Mouse (Mus musculus) lung, postnatal 36 days (tissue): ENCODE measurements around the gene Nwd2.

ENCODE experiments used
- DNase-seq: peaks from one replicate; pipeline ENCODE4 v3.0.0; 2022; ENCODE audit warnings: mixed read lengths

Gene Nwd2

GRCm38 (mm10) chr5:63765886-63766285 lies 117.0 kb downstream of the Nwd2 start:
- DNase-seq, result no peak

GRCm38 (mm10) chr5:63766715-63767114 lies 117.8 kb downstream of the Nwd2 start:
- peak; percentile 56 for DNase-seq

- DNase-seq, result no peak
Observed at GRCm38 (mm10) chr5:63767464-63767863, 118.6 kb downstream of the Nwd2 start.

GRCm38 (mm10) chr5:63768220-63768619 lies 119.3 kb downstream of the Nwd2 start:
- no peak for DNase-seq

GRCm38 (mm10) chr5:63772971-63773370 lies 124.1 kb downstream of the Nwd2 start:
- no peak for DNase-seq

GRCm38 (mm10) chr5:63773603-63774002 lies 124.7 kb downstream of the Nwd2 start:
- DNase-seq, result no peak

GRCm38 (mm10) chr5:63788156-63788826 lies 139.4 kb downstream of the Nwd2 start:
- DNase-seq, result no peak

GRCm38 (mm10) chr5:63811819-63812508 lies 163.1 kb downstream of the Nwd2 start, which contains the start of gene 0610040J01Rik:
0610040J01Rik (plus strand) TSS chr5:63812363.
- DNase-seq, result peak; percentile 91

GRCm38 (mm10) chr5:63812509-63812865 lies 163.6 kb downstream of the Nwd2 start:
- DNase-seq, result no peak

GRCm38 (mm10) chr5:63816643-63817042 lies 167.7 kb downstream of the Nwd2 start:
- DNase-seq, result no peak

GRCm38 (mm10) chr5:63817270-63817669 lies 168.4 kb downstream of the Nwd2 start:
- no peak for DNase-seq

- DNase-seq, result no peak
Observed at GRCm38 (mm10) chr5:63818975-63819374, 170.1 kb downstream of the Nwd2 start.

- peak; percentile 47 for DNase-seq
Observed at GRCm38 (mm10) chr5:63819519-63819918, 170.6 kb downstream of the Nwd2 start.

- peak; percentile 49 for DNase-seq
Observed at GRCm38 (mm10) chr5:63821176-63821575, 172.3 kb downstream of the Nwd2 start.

- DNase-seq, result no peak
Observed at GRCm38 (mm10) chr5:63821860-63822259, 173.0 kb downstream of the Nwd2 start.

- DNase-seq, result peak; percentile 64
Observed at GRCm38 (mm10) chr5:63823362-63824332, 174.7 kb downstream of the Nwd2 start.

- DNase-seq, result no peak
Observed at GRCm38 (mm10) chr5:63824599-63825350, 175.9 kb downstream of the Nwd2 start.

GRCm38 (mm10) chr5:63825881-63826280 lies 177.0 kb downstream of the Nwd2 start:
- DNase-seq, result no peak

- DNase-seq, result peak; percentile 76
Observed at GRCm38 (mm10) chr5:63827006-63827405, 178.1 kb downstream of the Nwd2 start.

GRCm38 (mm10) chr5:63827415-63828053 lies 178.6 kb downstream of the Nwd2 start:
- peak; percentile 75 for DNase-seq

- DNase-seq, result peak; percentile 33
Observed at GRCm38 (mm10) chr5:63828380-63829185, 179.7 kb downstream of the Nwd2 start.
